In genomic region chr2:30750025-30750424, GRCm38 (mm10) we compare ENCODE assay signal across 9 mouse cellular contexts. TPM values are rescaled to one million over a fixed set of nuclear protein-coding genes. Genes with fewer than 3 reads are reported as not detected.
DNase-seq lines count a peak whose midpoint lies in the region; ATAC-seq and TF ChIP-seq lines count a peak whose summit lies in the region.
"Had no signal": no experiment of that assay in that cellular context is flagged by ENCODE, and none has a peak within 500 bp of the region (broad histone marks: within the 10 kb centered on the region; RNA-seq: fewer than 3 reads in every experiment).

No protein-coding gene starts in this region.

- H3K4me1 ChIP-seq in lung, adult 2 months (ENCODE audit: control insufficient read depth, insufficient read depth, low read length), result peaks cover 10% of the 10 kb centered on the region
- peaks cover 9% of the 10 kb centered on the region for H3K4me1 ChIP-seq in heart, embryonic 11.5 days (ENCODE audit: control insufficient read depth, insufficient read depth, low read length)
- peaks cover 20% of the 10 kb centered on the region for H3K4me1 ChIP-seq in kidney, embryonic 16.5 days (ENCODE audit: insufficient read depth, low read length)
- 0 out of 2 replicates have a peak, but pooled peaks cover 6% of the 10 kb centered on the region for H3K4me1 ChIP-seq in neural tube, embryonic 15.5 days

- 31% methylated on average over 5 of the region's 5 CpGs for WGBS in lung, adult 2 months
- WGBS in heart, embryonic 11.5 days (ENCODE audit: insufficient replicate concordance), result 69% methylated on average over 5 of the region's 5 CpGs
- whole genome bisulfite sequencing in kidney, embryonic 16.5 days, result 55% methylated on average over 5 of the region's 5 CpGs
- WGBS in neural tube, embryonic 15.5 days, result 31% methylated on average over 5 of the region's 5 CpGs

- H3K4me2 ChIP-seq in heart, embryonic 11.5 days, result no peak overlapping the region
- no peak overlapping the region for H3K4me2 ChIP-seq in kidney, embryonic 16.5 days (replicated peaks; ENCODE audit: low read depth, low read length)
- H3K4me2 ChIP-seq in neural tube, embryonic 15.5 days, result no peak overlapping the region

- peak; percentile 49 to 70 for DNase-seq in lung, adult 18-20 months
- DNase-seq in lung, adult 2 months, result no peak
- DNase-seq in adrenal gland, postnatal 4 days (ENCODE audit: low spot score in 2 of 2), result no peak
- no peak for DNase-seq in cerebellum, adult 9-10 months
- DNase-seq in adrenal gland, adult 8-10 months, result no peak

- no peak for TF ChIP-seq POLR2A in lung, adult 2 months (IDR thresholded peaks at IDR 0.05; ENCODE audit: borderline replicate concordance, extremely low read depth, low read depth, low read length)

- no peak overlapping the region for H3K4me3 ChIP-seq in lung, adult 2 months (replicated peaks; ENCODE audit: extremely low read depth, low read depth, low read length)
- no peak overlapping the region for H3K4me3 ChIP-seq in heart, embryonic 11.5 days (ENCODE audit: low read depth, low read length)
- H3K4me3 ChIP-seq in kidney, embryonic 16.5 days (ENCODE audit: low read length), result no peak overlapping the region
- H3K4me3 ChIP-seq in neural tube, embryonic 15.5 days (replicated peaks), result no peak overlapping the region

- H3K36me3 ChIP-seq in heart, embryonic 11.5 days (ENCODE audit: control insufficient read depth, insufficient read depth, low read length), result 0 out of 2 replicates have a peak, but pooled peaks cover 2% of the 10 kb centered on the region
- no peaks in the 10 kb centered on the region for H3K36me3 ChIP-seq in kidney, embryonic 16.5 days (ENCODE audit: insufficient read depth, low read length)
- H3K36me3 ChIP-seq in neural tube, embryonic 15.5 days, result no peaks in the 10 kb centered on the region

- no peak for ATAC-seq in heart, embryonic 11.5 days (replicated peaks; ENCODE audit: insufficient number of reproducible peaks, low FRiP score, low TSS enrichment)
- no peak for ATAC-seq in kidney, embryonic 16.5 days (ENCODE audit: low FRiP score, low TSS enrichment)
- ATAC-seq in neural tube, embryonic 15.5 days (ENCODE audit: low FRiP score), result 0 out of 2 replicates have a peak, but pooled peaks have one; percentile 24

- H3K9ac ChIP-seq in heart, embryonic 11.5 days (ENCODE audit: low read depth, low read length), result no peak overlapping the region
- no peak overlapping the region for H3K9ac ChIP-seq in kidney, embryonic 16.5 days (replicated peaks; ENCODE audit: low read length)
- no peak overlapping the region for H3K9ac ChIP-seq in neural tube, embryonic 15.5 days (replicated peaks)

- H3K27me3 ChIP-seq in heart, embryonic 11.5 days (ENCODE audit: control insufficient read depth, insufficient read depth, low read length), result no peaks in the 10 kb centered on the region
- H3K27me3 ChIP-seq in kidney, embryonic 16.5 days (ENCODE audit: insufficient read depth, low read length), result no peaks in the 10 kb centered on the region
- H3K27me3 ChIP-seq in neural tube, embryonic 15.5 days (replicated peaks), result no peaks in the 10 kb centered on the region

- no peak for TF ChIP-seq CTCF in lung, adult 2 months (IDR thresholded peaks at IDR 0.05; ENCODE audit: insufficient read depth, low read length)

- H3K9me3 ChIP-seq in heart, embryonic 11.5 days (replicated peaks; ENCODE audit: control insufficient read depth, low read length), result no peaks in the 10 kb centered on the region
- H3K9me3 ChIP-seq in kidney, embryonic 16.5 days (ENCODE audit: low read length), result peaks cover 6% of the 10 kb centered on the region; the same call in 1 of the 2 replicates
- no peaks in the 10 kb centered on the region for H3K9me3 ChIP-seq in neural tube, embryonic 15.5 days (replicated peaks)

- peak overlapping the region; percentile 38; the same call in 1 of the 2 replicates for H3K27ac ChIP-seq in heart, embryonic 11.5 days (ENCODE audit: low read depth, low read length)
- H3K27ac ChIP-seq in kidney, embryonic 16.5 days (ENCODE audit: low read length), result peak overlapping the region; percentile 76
- peak overlapping the region; percentile 33 for H3K27ac ChIP-seq in neural tube, embryonic 15.5 days (replicated peaks)
- H3K27ac ChIP-seq: macrophage had no signal

RNA-seq across cellular contexts. Expression of gene 1700001O22Rik, which starts 53.4 kb away (rescaled TPM):
- polyA plus RNA-seq in lung, adult 2 months (2012; rRNA removed), result 1.8 and 2.2 TPM in 2 replicates
- polyA plus RNA-seq in heart, embryonic 11.5 days (2014; fragmentation: Nextera tagmentation; extraction: Ambion mirVana), result 1.2 and 1.6 TPM in 2 replicates
- polyA plus RNA-seq in kidney, embryonic 16.5 days (2015; fragmentation: Nextera tagmentation; extraction: Ambion mirVana), result 5.1 and 5.2 TPM in 2 replicates
- polyA plus RNA-seq in neural tube, embryonic 15.5 days (2015; fragmentation: Nextera tagmentation; extraction: Ambion mirVana), result 1.5 and 2.2 TPM in 2 replicates
- total RNA-seq in adrenal gland, postnatal 4 days (2021), result 1 to 10 TPM; 1.2 to 1.9 TPM
- 1 to 10 TPM; 3.6 to 6.2 (median 5.7) TPM for total RNA-seq in adrenal gland, adult 8-10 months (2022)
- polyA plus RNA-seq: macrophage had no signal

RNA-seq across cellular contexts. Expression of gene Ntmt1, which starts 57.6 kb away (rescaled TPM):
- polyA plus RNA-seq in lung, adult 2 months (2012; rRNA removed), result 20.2 and 23.4 TPM in 2 replicates
- polyA plus RNA-seq in heart, embryonic 11.5 days (2014; fragmentation: Nextera tagmentation; extraction: Ambion mirVana), result 82.6 and 87.5 TPM in 2 replicates
- 92.9 and 94.9 TPM in 2 replicates for polyA plus RNA-seq in kidney, embryonic 16.5 days (2015; fragmentation: Nextera tagmentation; extraction: Ambion mirVana)
- polyA plus RNA-seq in neural tube, embryonic 15.5 days (2015; fragmentation: Nextera tagmentation; extraction: Ambion mirVana), result 92.6 and 107 TPM in 2 replicates
- 10 to 100 TPM; 43.1 to 44.4 TPM for total RNA-seq in adrenal gland, postnatal 4 days (2021)
- 10 to 100 TPM; 40.1 to 77.8 (median 49.1) TPM for total RNA-seq in adrenal gland, adult 8-10 months (2022)

Comparison
In these comparisons a context has a peak if more than half of its experiments do, and no peak if none do; other contexts are left out.
1. DNase-seq: peak in lung, adult 18-20 months (2 of 2); none in lung, adult 2 months (single experiment), adrenal gland, postnatal 4 days (0 of 2), cerebellum, adult 9-10 months (single experiment) and adrenal gland, adult 8-10 months (single experiment).
2. Peak in every context shown above with its lines, with median percentiles within 50 percentile points of each other: H3K27ac ChIP-seq.